Mouse (Mus musculus): ENCODE data around the gene Agpat3.
A peak's percentile ranks its signal among the peaks of the same experiment; 100 is the strongest.
"Not testable (repeated sequence)": the region's sequence is repeated elsewhere in the genome, so short reads cannot be mapped to it uniquely, and the experiment has no call there.

Agpat3 gene

DNA sequence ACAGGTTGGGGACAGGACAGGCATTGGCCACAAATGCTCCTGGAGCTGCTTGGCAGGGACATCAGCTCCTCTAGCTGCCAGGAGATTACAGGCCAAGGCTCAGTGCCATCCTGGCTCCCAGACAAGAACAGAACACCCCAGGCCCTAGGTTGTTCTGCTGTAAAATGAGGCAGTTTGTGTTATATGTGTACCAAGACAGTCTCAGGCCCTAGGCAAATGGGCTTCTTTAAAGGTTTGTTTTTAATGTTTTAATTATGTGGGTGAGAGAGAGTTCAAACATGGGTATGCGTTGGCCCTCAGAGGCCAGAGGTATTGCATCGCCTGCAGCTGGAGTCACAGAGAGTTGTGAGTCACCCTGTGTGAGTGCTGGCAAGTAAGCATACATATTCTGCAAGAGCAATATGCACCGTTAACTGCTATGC, 8.0 kb upstream of the Agpat3 start:
- peak; percentile 81 for DNase-seq

DNA sequence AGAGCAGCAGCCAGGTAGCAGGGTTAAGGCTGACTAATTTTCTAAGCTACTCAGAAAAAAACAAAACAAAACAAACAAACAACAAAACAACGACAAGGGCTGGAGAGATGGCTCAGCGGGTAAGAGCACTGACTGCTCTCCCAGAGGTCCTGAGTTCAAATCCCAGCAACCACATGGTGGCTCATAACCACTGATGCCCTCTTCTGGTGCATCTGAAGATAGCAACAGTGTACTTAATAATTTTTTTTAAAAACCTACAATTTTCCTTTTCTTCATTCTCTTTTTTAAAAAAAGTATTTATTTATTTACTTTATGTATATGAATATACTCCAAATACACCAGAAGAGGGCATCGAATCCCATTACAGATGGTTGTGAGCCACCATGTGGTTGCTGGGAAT, 6.7 kb upstream of the Agpat3 start:
- not testable (repeated sequence) for DNase-seq

DNA sequence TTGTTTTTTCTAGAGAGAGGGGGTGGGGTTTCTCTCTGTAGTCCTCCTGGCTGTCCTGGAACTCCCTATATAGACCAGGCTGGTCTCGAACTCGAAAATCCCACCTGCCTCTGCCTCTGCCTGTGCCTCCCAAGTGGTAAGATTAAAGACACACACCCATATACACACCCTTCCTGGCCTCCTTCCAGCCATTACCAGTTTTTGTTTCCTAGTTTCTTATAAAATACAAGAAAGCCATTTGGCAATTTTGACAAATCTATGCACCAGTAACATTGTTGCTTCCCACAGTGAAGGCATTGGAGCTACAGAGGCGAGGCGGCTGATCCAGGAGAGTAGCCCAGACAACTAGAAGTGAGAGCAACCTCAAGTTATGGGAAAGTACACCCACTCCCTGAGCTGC, 6.0 kb upstream of the Agpat3 start:
- DNase-seq, result no peak

DNA sequence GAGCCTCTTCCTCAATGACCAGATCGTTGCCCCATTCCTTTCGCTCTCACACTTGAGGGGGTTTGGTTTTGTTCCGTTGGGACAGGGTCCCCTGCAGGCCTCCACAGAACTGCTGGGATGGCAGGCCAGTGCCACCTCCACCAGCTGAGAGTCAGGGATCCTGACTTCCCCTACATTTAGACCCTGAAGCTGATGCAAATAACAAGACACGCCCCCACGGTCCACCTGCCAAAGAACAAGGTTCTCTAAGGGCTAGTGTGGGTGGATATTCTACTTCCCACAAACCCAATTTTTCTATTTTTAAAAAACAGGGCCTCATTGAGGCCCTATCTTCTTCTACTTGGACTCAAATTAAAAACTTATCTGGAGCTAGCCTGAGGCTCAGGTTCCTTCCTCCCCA, 5.5 kb upstream of the Agpat3 start:
- no peak for DNase-seq

DNA sequence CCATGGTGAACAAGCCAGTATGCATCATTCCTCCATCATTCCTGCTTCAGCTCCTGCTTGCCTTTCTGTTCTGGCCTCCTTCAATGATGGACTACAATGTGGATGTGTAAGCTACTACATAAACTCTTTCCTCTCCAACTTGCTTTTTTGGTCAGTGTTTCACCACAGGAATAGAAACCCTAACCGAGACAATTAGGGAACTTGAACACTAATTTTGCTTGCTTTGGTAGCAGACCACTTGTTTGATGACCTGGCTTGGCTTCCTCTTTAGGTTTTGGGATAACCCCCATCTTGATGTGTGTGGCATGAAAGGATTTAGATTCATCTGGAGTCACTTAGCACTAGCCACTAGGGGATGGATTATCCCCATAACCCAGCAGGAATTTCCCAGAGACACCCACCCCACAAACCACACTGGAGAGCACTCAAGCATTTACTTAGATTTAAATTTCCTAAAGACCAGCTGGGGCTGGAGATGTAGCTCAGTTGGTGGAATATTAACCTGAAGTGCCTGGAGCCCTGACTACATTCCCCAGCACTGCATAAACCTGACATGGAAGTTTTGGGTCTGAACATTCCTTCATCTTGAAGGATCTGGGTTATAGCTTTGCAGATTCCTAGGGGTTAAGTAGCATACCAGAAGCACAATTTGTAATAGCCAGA, 3.8 kb upstream of the Agpat3 start:
- no peak for DNase-seq

DNA sequence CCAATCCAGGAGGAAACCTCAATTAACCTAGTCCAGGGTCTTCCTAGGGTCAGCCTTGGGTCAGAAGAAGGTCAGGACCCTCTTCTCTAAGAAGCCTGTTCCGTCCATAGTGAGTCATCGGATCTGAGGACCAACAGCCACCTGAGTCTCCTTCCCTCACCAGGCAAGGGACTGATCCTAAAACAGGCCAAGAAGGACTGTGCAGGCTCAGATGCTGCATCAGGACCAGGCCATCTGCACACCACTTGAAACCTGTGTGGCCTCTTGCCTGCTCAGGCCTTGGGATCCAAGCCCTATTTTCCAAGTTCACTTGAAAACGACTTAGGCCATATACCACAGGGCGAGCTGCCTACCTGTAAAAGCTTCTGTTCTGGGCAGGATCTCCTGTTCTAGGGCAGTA, 907 bp upstream of the Agpat3 start:
- no peak for DNase-seq

DNA sequence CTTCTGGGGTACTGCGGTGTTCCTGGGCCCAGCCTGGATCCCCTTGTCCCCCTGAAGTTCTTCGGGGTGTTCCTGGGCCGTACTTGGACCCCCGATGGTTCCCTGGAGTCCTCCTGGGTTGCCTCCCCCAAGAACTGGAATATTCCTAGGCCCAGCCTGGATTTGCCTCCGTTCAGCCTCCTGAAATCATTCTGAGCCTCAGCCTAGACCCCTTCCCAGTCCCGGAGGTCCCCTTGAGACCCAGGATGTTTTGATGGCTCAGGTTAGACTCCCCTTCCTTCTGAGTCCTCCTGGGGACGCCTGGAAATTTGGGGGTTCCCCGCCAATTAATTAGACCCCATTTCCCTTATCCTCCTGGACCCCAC, 359 bp upstream of the Agpat3 start:
- DNase-seq, result no peak

DNA sequence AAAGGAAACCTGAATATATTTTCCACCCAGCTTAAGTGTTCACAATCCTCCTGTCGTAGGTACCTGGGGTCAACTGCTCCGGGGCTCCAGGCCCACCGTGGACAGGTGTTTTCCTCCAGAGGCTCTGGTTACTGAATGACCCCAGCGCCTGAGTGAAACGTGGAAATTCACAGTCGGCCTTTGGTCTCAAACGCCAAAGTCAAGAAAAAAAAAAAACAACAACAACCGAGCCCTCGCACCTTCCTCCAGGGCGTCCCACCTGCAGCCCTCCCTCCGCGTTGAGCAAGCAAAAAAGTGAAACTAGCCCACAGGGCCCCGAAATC, 764 bp downstream of the Agpat3 start:
- DNase-seq, result no peak

DNA sequence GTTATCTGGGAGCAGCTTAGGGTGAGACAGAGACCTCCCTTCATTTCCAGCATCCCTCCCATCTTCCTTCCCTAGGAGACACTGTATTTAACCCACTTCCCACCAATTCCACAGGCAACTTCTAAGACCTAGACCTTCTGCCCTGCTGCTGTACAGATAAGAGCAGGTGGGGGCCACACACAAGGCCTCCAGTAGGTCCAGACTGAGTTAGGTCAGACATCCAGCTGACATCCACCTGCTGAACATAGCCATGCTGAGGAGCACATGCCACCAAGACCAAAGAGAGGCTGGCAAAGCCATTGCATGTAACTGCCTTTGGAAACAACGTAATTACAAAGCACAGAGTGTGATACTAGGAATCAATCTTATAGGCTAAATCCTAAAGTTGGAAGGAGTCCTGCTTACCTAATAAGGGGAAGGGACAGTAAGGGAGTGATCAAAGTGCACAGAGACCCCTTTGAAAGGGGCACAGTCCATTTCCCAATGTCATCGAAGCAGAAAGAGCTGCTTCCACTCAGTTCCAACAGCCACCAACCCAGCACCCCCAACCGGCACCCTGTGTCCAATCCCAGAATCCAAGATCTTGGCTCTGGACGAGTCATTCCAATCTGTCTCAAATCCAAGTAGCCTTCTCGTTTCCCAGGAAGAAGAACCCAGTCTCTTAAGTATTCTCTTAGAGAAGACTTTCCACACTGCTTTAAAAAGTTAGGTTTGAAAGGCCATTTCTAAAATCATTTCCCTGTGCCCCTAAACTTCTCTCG, 1.3 kb downstream of the Agpat3 start:
- no peak for DNase-seq

DNA sequence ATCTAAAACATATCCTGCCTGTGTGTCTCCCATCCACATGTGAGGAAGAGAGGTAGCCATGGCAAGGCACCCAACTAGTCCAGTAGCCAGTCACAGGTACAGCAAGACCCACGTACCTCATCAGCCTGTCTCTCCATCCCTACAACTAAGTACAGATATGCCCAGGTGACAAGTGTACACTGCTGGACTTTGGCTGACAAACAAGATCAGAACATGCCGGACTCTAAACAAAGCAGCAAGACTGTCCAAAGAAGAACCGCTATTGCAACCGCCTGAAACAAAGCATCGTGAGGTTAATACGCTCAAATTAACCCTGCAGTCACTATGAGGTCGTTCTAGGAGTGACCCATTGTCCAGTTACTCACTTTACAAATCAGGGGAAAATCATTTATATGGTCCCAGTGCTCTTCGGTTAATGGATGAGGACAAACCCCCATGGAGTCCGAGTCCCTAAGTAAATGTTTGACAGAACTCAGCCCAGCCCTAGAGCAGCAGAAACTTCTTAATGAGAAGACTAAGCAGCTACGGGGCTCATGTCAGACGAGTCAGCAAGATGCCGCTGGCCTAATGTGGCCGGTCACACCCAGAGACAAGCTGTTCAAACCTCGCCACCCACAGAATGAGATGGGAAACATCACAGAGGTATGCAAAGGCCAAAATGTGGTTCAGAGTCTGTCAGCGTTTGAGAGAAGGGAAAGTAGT, 2.7 kb downstream of the Agpat3 start:
- no peak for DNase-seq

DNA sequence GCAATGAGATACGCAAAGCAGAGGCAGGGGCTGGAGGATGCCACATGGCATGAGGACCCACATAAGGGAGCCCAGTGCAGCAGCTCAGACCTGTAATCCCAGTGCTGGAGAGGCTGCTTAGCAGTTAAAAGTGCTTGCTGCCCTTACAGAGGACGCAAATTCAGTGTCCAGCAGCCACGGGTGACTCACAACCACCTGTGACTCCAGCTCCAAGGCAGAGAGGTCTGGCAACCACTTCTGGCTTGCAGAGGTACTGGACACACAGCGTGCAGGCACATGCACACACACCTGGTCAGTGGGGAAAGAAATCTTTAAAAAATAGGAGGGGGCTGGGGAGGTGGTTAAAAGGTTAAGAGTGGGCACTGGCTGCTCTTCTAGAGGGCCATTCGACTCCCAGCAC, 4.1 kb downstream of the Agpat3 start:
- no peak for DNase-seq

DNA sequence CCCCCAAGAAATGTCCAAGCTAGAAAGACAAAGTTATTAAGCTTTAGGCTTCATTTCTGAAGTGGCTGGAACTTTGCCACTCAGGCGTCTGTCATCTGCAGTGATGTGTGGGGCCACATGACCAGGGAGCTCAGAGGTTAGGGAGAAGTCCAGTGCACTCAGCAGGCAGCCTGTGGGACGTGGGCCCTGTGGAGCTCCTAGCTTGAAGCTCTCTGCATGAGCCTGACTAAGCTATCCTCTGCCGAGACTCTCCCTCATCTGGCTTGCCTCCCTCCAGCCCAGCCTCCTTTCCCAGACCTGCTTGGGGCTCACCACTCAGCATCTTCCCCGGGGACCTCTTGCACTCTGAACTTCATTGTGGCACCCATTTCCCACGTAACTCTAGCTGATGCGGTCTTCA, 4.8 kb downstream of the Agpat3 start:
- no peak for DNase-seq

DNA sequence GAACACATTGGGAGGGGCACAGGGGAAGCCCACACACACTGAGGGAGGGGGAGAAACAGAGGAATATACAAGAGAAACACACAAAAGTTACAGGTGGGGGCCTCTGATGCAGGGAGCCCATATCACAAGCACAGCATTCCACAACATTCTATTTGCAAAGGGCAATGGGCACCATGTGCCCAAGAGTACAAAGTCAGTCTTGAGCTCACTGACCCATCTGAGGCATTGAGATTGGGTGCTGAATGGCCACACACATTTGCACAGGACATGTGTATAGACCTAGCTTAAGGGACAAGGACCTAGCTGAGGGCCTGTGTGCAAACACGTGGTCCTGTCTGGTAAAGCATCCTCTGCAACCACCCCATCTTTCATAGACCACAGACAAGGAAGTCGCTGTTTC, 6.8 kb downstream of the Agpat3 start:
- no peak for DNase-seq

DNA sequence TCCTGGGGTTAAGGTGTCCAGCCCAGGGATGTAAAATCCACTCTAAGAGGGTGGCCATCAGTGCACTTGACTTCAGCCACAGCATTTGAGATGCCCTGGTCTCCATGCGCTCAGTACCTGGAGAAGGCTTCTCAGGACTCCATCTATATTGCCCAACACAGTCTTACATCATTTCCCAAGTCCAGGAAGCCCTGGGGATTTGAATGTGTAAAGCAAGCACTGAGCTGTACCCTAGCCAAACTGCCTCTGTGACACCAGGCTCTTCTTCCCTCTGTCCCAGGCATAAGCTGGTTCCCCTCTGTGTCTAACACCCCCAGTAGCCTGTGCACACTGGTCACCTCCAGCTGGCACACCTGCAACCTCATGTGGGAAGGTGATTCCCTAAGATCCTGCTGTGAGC, 10.2 kb downstream of the Agpat3 start:
- no peak for DNase-seq

DNA sequence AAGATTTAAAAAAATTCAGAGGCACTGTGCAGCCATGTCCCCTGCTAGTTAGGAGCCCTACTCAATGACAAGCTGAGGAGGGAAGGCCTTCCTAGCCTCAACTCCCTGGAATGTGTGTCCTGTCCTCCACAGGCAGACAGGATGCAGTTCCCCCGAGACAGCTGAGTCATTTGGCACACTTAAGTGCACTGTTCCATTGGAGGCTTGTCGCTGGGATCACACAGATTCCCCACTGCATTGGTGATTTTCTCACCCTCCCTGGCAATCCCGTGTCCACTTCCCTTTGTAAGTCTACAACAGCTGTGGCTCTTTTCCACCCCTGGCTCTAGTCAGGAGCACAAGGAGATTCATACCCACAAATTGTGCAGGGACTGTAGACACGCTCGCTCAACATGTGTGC, 14.1 kb downstream of the Agpat3 start:
- DNase-seq, result no peak

DNA sequence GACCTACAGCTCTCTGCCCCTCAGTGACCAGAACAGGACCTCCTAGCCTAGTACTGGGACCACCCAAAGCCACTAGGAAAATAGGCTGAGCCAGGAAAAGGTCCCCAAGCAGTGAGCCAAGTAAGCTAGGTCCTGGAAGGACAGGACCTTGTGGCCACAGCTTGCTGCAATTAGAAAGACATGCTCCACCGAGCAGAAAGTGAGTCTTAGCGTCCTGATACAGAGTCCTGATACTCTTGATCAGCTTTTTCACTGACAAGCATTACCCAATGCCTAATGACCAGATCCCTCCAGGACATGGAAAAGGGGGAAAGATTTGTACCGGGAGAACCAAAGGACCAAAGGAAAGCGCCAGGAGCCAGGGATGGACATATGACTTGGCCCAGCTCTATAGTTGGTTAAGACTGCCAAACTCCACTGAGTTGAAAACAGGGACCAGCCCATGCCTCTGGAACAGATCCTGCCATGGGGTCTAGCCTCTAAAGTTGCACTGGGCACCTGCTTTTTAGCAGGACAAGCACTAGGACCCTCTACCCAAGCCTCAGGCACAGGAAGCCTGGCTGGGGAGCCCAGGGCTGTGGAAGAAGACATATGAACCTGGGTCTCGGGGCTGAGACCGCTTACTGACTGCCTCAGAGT, 17.2 kb downstream of the Agpat3 start:
- DNase-seq, result no peak

DNA sequence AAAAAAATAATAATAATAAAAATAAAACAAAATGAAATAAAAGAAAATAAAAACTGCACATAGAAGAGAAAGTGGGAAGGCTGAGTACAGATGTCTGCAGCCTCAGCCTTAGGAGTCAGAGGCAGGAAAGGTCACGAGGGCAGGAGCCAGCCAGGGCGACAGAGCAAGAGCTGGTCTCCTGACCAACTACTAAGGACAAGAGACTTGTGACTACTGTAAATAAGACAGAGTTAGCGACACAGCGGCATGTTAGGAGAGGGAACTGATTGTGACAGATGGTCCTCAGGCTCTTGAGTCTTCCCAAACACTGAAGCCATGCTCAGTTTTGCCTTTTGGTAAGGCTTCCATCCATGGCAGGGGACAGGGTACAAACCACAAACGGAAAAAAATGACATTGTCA, 20.7 kb downstream of the Agpat3 start:
- DNase-seq, result no peak

DNA sequence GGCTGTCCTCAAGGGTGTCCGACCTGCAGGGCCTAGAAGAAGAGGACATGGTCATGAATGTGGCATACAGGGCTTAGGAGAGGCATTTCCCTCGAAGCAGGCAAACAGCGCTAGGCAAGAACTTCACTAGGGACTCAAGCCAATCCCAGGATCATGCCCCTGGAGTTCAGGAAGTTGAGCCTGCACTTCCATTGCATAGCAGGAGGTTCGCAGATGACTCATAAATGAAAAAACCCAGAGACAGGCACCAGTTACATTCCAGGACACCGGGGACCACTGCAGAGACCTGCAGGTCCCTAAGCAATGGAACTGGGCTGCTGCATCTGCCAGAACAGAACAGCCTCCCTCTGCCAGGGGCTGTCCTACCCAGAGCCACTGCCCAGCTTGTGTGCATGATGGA, 23.0 kb downstream of the Agpat3 start:
- DNase-seq, result no peak

DNA sequence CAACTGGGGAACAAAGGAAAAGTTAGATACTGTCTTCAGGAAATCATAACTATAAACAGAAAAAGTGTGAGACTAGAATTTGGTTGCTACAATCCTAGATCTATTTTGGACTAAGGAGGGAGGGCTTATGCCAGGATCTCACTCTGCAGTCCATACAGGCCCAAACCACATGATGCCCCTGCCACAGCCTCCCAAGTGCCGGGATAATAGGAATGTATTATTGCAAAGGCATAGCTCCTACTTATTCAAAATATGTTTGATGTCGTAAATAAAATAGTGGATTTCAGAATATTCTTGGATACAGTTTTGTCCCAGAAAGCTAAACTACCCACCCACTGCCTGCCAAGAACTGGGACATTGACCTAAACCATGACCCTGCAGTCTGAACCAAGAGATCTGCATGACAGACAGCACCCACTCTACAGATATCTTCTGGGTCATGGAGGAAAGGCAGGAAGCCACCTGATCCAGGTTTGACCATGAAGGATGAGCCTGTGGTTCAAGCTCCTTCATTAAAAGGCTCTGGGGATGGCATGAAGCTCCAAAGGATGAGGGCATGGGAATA, 24.2 kb downstream of the Agpat3 start:
- no peak for DNase-seq

DNA sequence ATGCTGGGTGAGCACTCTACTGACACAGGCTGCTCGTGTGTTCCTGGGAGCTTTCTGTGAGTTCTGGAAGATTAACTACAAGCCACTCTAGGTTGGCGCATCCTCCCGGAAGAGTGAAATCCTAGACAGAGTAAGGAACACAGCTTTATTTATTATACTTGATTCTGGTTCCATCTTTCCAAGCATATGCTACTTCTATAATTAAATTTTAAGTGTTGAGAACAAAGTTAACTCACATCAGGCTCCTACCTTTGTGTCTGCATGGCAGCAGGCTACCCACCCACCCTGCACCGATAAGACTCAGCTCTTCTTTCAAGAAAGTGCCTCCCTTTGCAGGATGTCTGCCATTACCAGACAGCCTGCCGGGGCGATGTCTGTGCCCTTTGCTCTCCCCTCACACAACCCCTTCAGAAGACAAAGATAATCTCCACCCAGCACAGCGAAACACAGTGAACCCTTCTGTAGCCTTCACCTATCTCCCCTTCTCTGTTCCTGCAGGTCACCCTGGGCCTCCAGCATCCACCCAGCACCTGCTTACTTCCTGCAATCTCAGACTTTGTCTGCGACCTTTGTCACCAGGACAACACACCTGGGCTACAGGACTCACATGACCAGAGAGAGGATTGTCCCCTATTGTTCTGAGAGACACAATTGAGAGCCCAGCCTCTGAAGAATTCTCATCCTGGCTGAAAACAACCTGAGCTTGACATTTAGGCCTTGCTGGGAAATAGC, 26.2 kb downstream of the Agpat3 start:
- no peak for DNase-seq

DNA sequence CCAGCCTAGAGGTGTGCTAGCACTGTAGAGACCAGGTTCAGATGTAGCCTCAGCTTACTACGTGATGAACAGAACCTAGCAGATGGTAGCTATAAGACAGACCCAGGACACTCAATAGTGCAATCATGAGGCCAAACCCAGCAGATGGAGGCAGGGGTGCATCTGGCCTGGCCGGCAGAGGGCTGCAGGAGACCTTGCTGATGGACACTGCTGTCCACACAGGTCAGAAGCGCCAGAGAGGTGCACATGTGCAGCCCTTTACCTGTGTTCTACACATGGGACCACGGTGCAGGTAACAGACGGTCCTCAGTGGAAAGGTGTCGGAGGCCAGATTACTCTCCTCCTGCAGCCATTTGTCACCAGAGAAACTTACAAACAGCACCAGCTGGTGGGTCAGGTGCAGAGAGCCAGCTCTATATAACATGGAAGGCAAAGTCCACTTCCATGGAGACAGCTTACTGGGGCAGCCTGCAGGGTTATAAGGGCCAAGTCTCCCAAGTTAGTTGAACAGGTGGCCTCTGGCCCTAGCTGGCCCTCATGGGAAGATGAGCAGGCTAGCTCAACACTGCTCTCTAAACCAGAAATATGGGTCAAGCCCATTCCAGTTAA, 27.6 kb downstream of the Agpat3 start:
- peak; percentile 59 for DNase-seq

DNA sequence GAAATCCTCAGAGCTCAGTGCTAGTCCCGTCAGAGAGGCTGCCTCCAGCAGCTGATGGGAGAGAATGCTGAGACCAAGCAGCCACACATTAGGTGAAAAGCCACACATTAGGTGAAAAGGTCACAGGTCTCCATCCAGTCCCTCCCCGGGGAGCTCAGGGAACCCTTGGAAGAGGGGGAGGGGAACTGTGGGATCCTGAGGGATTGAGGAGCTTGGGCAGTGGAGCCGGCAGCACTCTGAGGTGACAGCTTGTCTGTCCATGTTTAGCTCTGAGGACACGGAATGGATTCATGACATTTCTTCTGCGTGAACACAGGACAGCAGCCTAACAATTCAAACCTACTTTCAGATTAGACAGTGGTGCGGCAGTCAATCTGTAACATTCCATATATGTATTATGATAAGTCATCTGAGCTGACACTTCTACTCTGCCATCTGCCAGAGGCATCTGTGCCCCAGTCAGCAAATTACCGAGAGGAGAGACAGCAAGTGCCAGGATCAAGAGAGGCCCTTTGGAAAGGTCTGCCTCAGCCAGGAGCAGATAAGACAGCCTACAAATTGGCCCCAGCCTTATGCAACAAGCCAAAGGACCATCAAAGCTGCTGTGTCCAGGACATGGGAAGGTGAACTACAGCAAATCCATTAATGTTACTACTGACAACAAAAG, 28.9 kb downstream of the Agpat3 start:
- DNase-seq, result peak; percentile 75
